Mouse (Mus musculus): ENCODE data around the gene Myom3. TPM values are rescaled to one million over a fixed set of nuclear protein-coding genes. Genes with fewer than 3 reads are reported as not detected.

Gene Myom3
- polyA plus RNA-seq, 1 experiment: not detected

GRCm38 (mm10) chr4:135816905-135817622 lies 57.5 kb downstream of the Myom3 start:
- no peak overlapping the region for H3K27ac ChIP-seq (ENCODE audit: insufficient read depth, low read depth, low read length)
- 29% methylated on average over 12 of the region's 12 CpGs for WGBS
- no peak for TF ChIP-seq CTCF (IDR thresholded peaks at IDR 0.05; ENCODE audit: insufficient read depth, low read depth, low read length)
- no peak for TF ChIP-seq POLR2A (IDR thresholded peaks at IDR 0.05; ENCODE audit: insufficient read depth, low read depth, low read length)
- no peaks in the 10 kb centered on the region for H3K4me1 ChIP-seq (ENCODE audit: control insufficient read depth, insufficient read depth, low read length)
- H3K4me3 ChIP-seq (ENCODE audit: insufficient read depth, low read depth, low read length): no peak overlapping the region

GRCm38 (mm10) chr4:135818366-135818765 lies 58.9 kb downstream of the Myom3 start:
- no peak overlapping the region for H3K27ac ChIP-seq (ENCODE audit: insufficient read depth, low read depth, low read length)
- H3K4me3 ChIP-seq (ENCODE audit: insufficient read depth, low read depth, low read length): no peak overlapping the region
- H3K4me1 ChIP-seq (ENCODE audit: control insufficient read depth, insufficient read depth, low read length): no peaks in the 10 kb centered on the region
- WGBS: 94% methylated on average over 3 of the region's 3 CpGs
- TF ChIP-seq CTCF (IDR thresholded peaks at IDR 0.05; ENCODE audit: insufficient read depth, low read depth, low read length): no peak
- TF ChIP-seq POLR2A (IDR thresholded peaks at IDR 0.05; ENCODE audit: insufficient read depth, low read depth, low read length): no peak

GRCm38 (mm10) chr4:135819826-135820526 lies 60.5 kb downstream of the Myom3 start:
- Histone ChIP-seq H3K27ac (ENCODE audit: insufficient read depth, low read depth, low read length) (no peak overlapping the region), H3K4me1 (ENCODE audit: control insufficient read depth, insufficient read depth, low read length) (no peaks in the 10 kb centered on the region), H3K4me3 (ENCODE audit: insufficient read depth, low read depth, low read length) (no peak overlapping the region)
- TF ChIP-seq CTCF (IDR thresholded peaks at IDR 0.05; ENCODE audit: insufficient read depth, low read depth, low read length): no peak
- TF ChIP-seq POLR2A (IDR thresholded peaks at IDR 0.05; ENCODE audit: insufficient read depth, low read depth, low read length): no peak
- WGBS: 78% methylated on average over 17 of the region's 17 CpGs

GRCm38 (mm10) chr4:135821772-135822171 lies 62.3 kb downstream of the Myom3 start:
- Histone ChIP-seq H3K4me3 (ENCODE audit: insufficient read depth, low read depth, low read length) (no peak overlapping the region), H3K27ac (ENCODE audit: insufficient read depth, low read depth, low read length) (no peak overlapping the region), H3K4me1 (ENCODE audit: control insufficient read depth, insufficient read depth, low read length) (no peaks in the 10 kb centered on the region)
- TF ChIP-seq CTCF (IDR thresholded peaks at IDR 0.05; ENCODE audit: insufficient read depth, low read depth, low read length) (no peak), POLR2A (IDR thresholded peaks at IDR 0.05; ENCODE audit: insufficient read depth, low read depth, low read length) (no peak)
- 94% methylated on average over 4 of the region's 4 CpGs for WGBS

- no peak for TF ChIP-seq POLR2A (IDR thresholded peaks at IDR 0.05; ENCODE audit: insufficient read depth, low read depth, low read length)
- TF ChIP-seq CTCF (IDR thresholded peaks at IDR 0.05; ENCODE audit: insufficient read depth, low read depth, low read length): no peak
- WGBS: 48% methylated on average over 2 of the region's 2 CpGs
- no peak overlapping the region for H3K4me3 ChIP-seq (ENCODE audit: insufficient read depth, low read depth, low read length)
- H3K4me1 ChIP-seq (ENCODE audit: control insufficient read depth, insufficient read depth, low read length): peaks cover 1% of the 10 kb centered on the region
- no peak overlapping the region for H3K27ac ChIP-seq (ENCODE audit: insufficient read depth, low read depth, low read length)
Observed at GRCm38 (mm10) chr4:135823298-135823697, 63.8 kb downstream of the Myom3 start.

GRCm38 (mm10) chr4:135824254-135824653 lies 64.7 kb downstream of the Myom3 start:
- 60% methylated on average over 8 of the region's 8 CpGs for WGBS
- H3K27ac ChIP-seq (ENCODE audit: insufficient read depth, low read depth, low read length): no peak overlapping the region
- H3K4me3 ChIP-seq (ENCODE audit: insufficient read depth, low read depth, low read length): no peak overlapping the region
- TF ChIP-seq POLR2A (IDR thresholded peaks at IDR 0.05; ENCODE audit: insufficient read depth, low read depth, low read length): no peak
- no peak for TF ChIP-seq CTCF (IDR thresholded peaks at IDR 0.05; ENCODE audit: insufficient read depth, low read depth, low read length)
- H3K4me1 ChIP-seq (ENCODE audit: control insufficient read depth, insufficient read depth, low read length): peaks cover 11% of the 10 kb centered on the region

- Histone ChIP-seq H3K27ac (ENCODE audit: insufficient read depth, low read depth, low read length) (peak overlapping the region; percentile 71), H3K4me3 (ENCODE audit: insufficient read depth, low read depth, low read length) (no peak overlapping the region; the same call in 1 of the 2 replicates), H3K4me1 (ENCODE audit: control insufficient read depth, insufficient read depth, low read length) (peaks cover 17% of the 10 kb centered on the region)
- TF ChIP-seq POLR2A (IDR thresholded peaks at IDR 0.05; ENCODE audit: insufficient read depth, low read depth, low read length) (0 out of 2 replicates have a peak, but pooled peaks have one; percentile 24), CTCF (IDR thresholded peaks at IDR 0.05; ENCODE audit: insufficient read depth, low read depth, low read length) (no peak)
- WGBS: 10% methylated on average over 11 of the region's 11 CpGs
Observed at GRCm38 (mm10) chr4:135828491-135828890, 69.0 kb downstream of the Myom3 start.

- Histone ChIP-seq H3K4me3 (ENCODE audit: insufficient read depth, low read depth, low read length) (no peak overlapping the region), H3K4me1 (ENCODE audit: control insufficient read depth, insufficient read depth, low read length) (peaks cover 24% of the 10 kb centered on the region), H3K27ac (ENCODE audit: insufficient read depth, low read depth, low read length) (no peak overlapping the region)
- TF ChIP-seq POLR2A (IDR thresholded peaks at IDR 0.05; ENCODE audit: insufficient read depth, low read depth, low read length) (no peak), CTCF (IDR thresholded peaks at IDR 0.05; ENCODE audit: insufficient read depth, low read depth, low read length) (no peak)
- WGBS: 48% methylated on average over 11 of the region's 11 CpGs
Observed at GRCm38 (mm10) chr4:135832070-135832469, 72.6 kb downstream of the Myom3 start.
